Mouse (Mus musculus) stomach, postnatal 0 days (tissue): ENCODE measurements around the gene Whamm. TPM values are rescaled to one million over a fixed set of nuclear protein-coding genes. Genes with fewer than 3 reads are reported as not detected.

Experiments used
- ATAC-seq: fragments of 200-750 bp; cut with Nextera tagmentation; 2 replicates; pipeline ENCODE4 v1.8.0; 2017; ENCODE audit not compliant: low FRiP score, low TSS enrichment
- DNase-seq: peaks from one replicate; pipeline ENCODE4 v3.0.0-alpha.2; 2016; ENCODE audit warnings: low spot score
- H3K27ac ChIP-seq: fragments of 300-500 bp; sonication (generic); replicated peaks from 2 replicates; pipeline ENCODE4 v1.5.1; 2014; ENCODE audit warnings: mild to moderate bottlenecking, control low read depth
- H3K27me3 ChIP-seq: fragments of 300-500 bp; sonication (generic); 2 replicates; pipeline ENCODE4 v1.6.1; 2014; ENCODE audit warnings: low read length; ENCODE audit not compliant: control insufficient read depth, insufficient read depth
- H3K36me3 ChIP-seq: fragments of 300-500 bp; sonication (generic); 2 replicates; pipeline ENCODE4 v1.6.1; 2014; ENCODE audit warnings: low read length, mixed read lengths; ENCODE audit not compliant: control insufficient read depth, insufficient read depth
- H3K4me1 ChIP-seq: fragments of 300-500 bp; sonication (generic); replicated peaks from 2 replicates; pipeline ENCODE4 v1.6.1; 2014; ENCODE audit warnings: antibody characterized with exemption; ENCODE audit not compliant: control insufficient read depth, insufficient read depth
- H3K4me2 ChIP-seq: fragments of 300-500 bp; sonication (generic); replicated peaks from 2 replicates; pipeline ENCODE4 v1.6.1; 2014; ENCODE audit warnings: low read depth, mild to moderate bottlenecking, control low read depth, moderate library complexity
- H3K4me3 ChIP-seq: fragments of 300-500 bp; sonication (generic); 2 replicates; pipeline ENCODE4 v1.5.1; 2014; ENCODE audit warnings: low read depth, low read length, control low read depth
- H3K9ac ChIP-seq: fragments of 300-500 bp; sonication (generic); 2 replicates; pipeline ENCODE4 v1.6.1; 2014; ENCODE audit warnings: mild to moderate bottlenecking, low read length, control low read depth, mixed read lengths
- H3K9me3 ChIP-seq: fragments of 300-500 bp; sonication (generic); 2 replicates; pipeline ENCODE4 v1.6.1; 2016; ENCODE audit warnings: low read length; ENCODE audit not compliant: control insufficient read depth
- CTCF ChIP-seq: IDR thresholded peaks from 2 replicates; pipeline ENCODE4 v1.5.1; 2016; ENCODE audit warnings: antibody characterized with exemption, low read depth, mild to moderate bottlenecking, moderate library complexity
- EP300 ChIP-seq: optimal IDR thresholded peaks from 2 replicates; pipeline ENCODE3; 2016; ENCODE audit warnings: antibody characterized with exemption
- WGBS: fragments of 180-500 bp; shearing (Covaris S2); extraction: QIAGEN DNeasy Blood & Tissue Kit; methylation state at CpG from one replicate; pipeline ENCODE4 v1.1.7; 2014; 5-methylcytosine and 5-hydroxymethylcytosine counted together
- polyA plus RNA-seq: library from polyadenylated mRNA; unstranded; fragments of >200 nt; fragmentation: Nextera tagmentation; extraction: Ambion mirVana; gene quantifications from 2 replicates; pipeline ENCODE4 v1.2.1, GENCODE M21; 2015

Gene Whamm
- polyA plus RNA-seq, 1 experiment from 2014 or later: 3.8 TPM

- TF ChIP-seq EP300 (no peak), CTCF (no peak)
- DNase-seq (no peak), ATAC-seq (no peak)
- H3K27me3 ChIP-seq: no peaks in the 10 kb centered on the region
- 58% methylated on average over 7 of the region's 7 CpGs for WGBS
- H3K27ac ChIP-seq: no peak overlapping the region
- no peaks in the 10 kb centered on the region for H3K36me3 ChIP-seq
- no peak overlapping the region for H3K4me2 ChIP-seq
- H3K9me3 ChIP-seq: no peaks in the 10 kb centered on the region
- no peaks in the 10 kb centered on the region for H3K4me1 ChIP-seq
- H3K9ac ChIP-seq: no peak overlapping the region
- no peak overlapping the region for H3K4me3 ChIP-seq
Measured at GRCm38 (mm10) chr7:81565381-81566055, 5.5 kb upstream of the Whamm start.

- no peak overlapping the region for H3K4me2 ChIP-seq
- DNase-seq: no peak
- H3K27ac ChIP-seq: no peak overlapping the region
- H3K4me3 ChIP-seq: no peak overlapping the region
- TF ChIP-seq EP300: no peak
- no peak for TF ChIP-seq CTCF
- ATAC-seq: no peak
- no peaks in the 10 kb centered on the region for H3K36me3 ChIP-seq
- no peaks in the 10 kb centered on the region for H3K4me1 ChIP-seq
- no peak overlapping the region for H3K9ac ChIP-seq
- no peaks in the 10 kb centered on the region for H3K9me3 ChIP-seq
- no peaks in the 10 kb centered on the region for H3K27me3 ChIP-seq
- 64% methylated on average over 4 of the region's 4 CpGs for WGBS
Measured at GRCm38 (mm10) chr7:81566332-81566731, 4.7 kb upstream of the Whamm start.

GRCm38 (mm10) chr7:81566892-81567291 is 4.2 kb upstream of the Whamm start, which contains the start of gene Fsd2:
Fsd2 (minus strand) TSS chr7:81566944.
- H3K9me3 ChIP-seq: no peaks in the 10 kb centered on the region
- no peak within 1 kb of the TSS for H3K9ac ChIP-seq
- ATAC-seq: no peak
- 82% methylated on average over 9 of the region's 9 CpGs for WGBS
- no peak within 1 kb of the TSS for H3K4me2 ChIP-seq
- H3K27me3 ChIP-seq: no peaks in the 10 kb centered on the region
- no peak for TF ChIP-seq CTCF
- TF ChIP-seq EP300: no peak
- H3K4me1 ChIP-seq: no peaks in the 10 kb centered on the region
- no peak within 1 kb of the TSS for H3K27ac ChIP-seq
- no peak for DNase-seq
- no peaks in the 10 kb centered on the region for H3K36me3 ChIP-seq
- H3K4me3 ChIP-seq: no peak within 1 kb of the TSS

DNA sequence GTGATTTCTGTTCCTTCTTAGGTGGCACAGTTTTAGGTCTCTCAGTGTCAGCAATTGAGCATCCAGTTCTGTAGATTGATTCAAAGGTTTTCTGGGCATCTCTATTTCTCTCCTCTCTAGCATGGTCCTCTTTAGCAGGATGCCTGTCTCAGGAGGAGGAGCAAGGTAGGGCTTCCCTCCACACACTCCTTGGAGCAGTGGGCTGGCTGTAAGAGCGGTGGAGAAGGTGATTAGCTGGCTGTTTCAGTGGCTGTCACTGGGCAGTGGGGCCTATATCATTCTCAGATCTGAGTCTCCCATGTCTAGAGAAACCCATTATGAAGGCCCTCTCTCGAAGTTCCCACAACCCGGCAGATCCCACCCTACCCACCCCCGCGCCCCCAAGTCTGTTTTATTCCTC is 3.7 kb upstream of the Whamm start:
- H3K4me3 ChIP-seq: no peak overlapping the region
- 92% methylated on average over 5 of the region's 5 CpGs for WGBS
- no peaks in the 10 kb centered on the region for H3K4me1 ChIP-seq
- H3K27me3 ChIP-seq: no peaks in the 10 kb centered on the region
- no peak overlapping the region for H3K9ac ChIP-seq
- no peak overlapping the region for H3K4me2 ChIP-seq
- DNase-seq (no peak), ATAC-seq (no peak)
- no peak for TF ChIP-seq CTCF
- TF ChIP-seq EP300: no peak
- H3K9me3 ChIP-seq: no peaks in the 10 kb centered on the region
- no peaks in the 10 kb centered on the region for H3K36me3 ChIP-seq
- H3K27ac ChIP-seq: no peak overlapping the region

- Histone ChIP-seq H3K4me1 (peaks cover 3% of the 10 kb centered on the region; the same call in 1 of the 2 replicates), H3K4me3 (no peak overlapping the region), H3K27me3 (no peaks in the 10 kb centered on the region), H3K36me3 (no peaks in the 10 kb centered on the region), H3K9ac (no peak overlapping the region), H3K27ac (no peak overlapping the region), H3K4me2 (no peak overlapping the region), H3K9me3 (no peaks in the 10 kb centered on the region)
- ATAC-seq (no peak), DNase-seq (no peak)
- WGBS: 96% methylated on average over 1 of the region's 1 CpGs
- TF ChIP-seq EP300: no peak
- no peak for TF ChIP-seq CTCF
Measured at GRCm38 (mm10) chr7:81569851-81570250, 1.2 kb upstream of the Whamm start.

- ATAC-seq: no peak
- Histone ChIP-seq H3K9me3 (no peaks in the 10 kb centered on the region), H3K27ac (no peak overlapping the region), H3K27me3 (no peaks in the 10 kb centered on the region), H3K36me3 (no peaks in the 10 kb centered on the region), H3K4me2 (no peak overlapping the region), H3K4me1 (peaks cover 3% of the 10 kb centered on the region; the same call in 1 of the 2 replicates), H3K4me3 (no peak overlapping the region), H3K9ac (no peak overlapping the region)
- WGBS: 92% methylated on average over 3 of the region's 3 CpGs
- TF ChIP-seq CTCF: no peak
- no peak for TF ChIP-seq EP300
- DNase-seq: no peak
Measured at GRCm38 (mm10) chr7:81570271-81570670, 795 bp upstream of the Whamm start.
